In genomic region chr11:61615686-61616522, GRCm38 (mm10) we compare ENCODE assay signal across 9 mouse cellular contexts. TPM values are rescaled to one million over a fixed set of nuclear protein-coding genes. Genes with fewer than 3 reads are reported as not detected.
A peak's percentile ranks its signal among the peaks of the same experiment; 100 is the strongest.
DNase-seq lines count a peak whose midpoint lies in the region; ATAC-seq and TF ChIP-seq lines count a peak whose summit lies in the region.
"Had no signal": no experiment of that assay in that cellular context is flagged by ENCODE, and none has a peak within 500 bp of the region (broad histone marks: within the 10 kb centered on the region; RNA-seq: fewer than 3 reads in every experiment).

No protein-coding gene starts in this region.

- H3K27me3 ChIP-seq in Patski: no peaks in the 10 kb centered on the region
- no peaks in the 10 kb centered on the region for H3K27me3 ChIP-seq in intestine, embryonic 16.5 days (replicated peaks; ENCODE audit: control insufficient read depth, insufficient read depth, low read length)
- H3K27me3 ChIP-seq in midbrain, embryonic 12.5 days: 0 out of 2 replicates have a peak, but pooled peaks cover 8% of the 10 kb centered on the region

- H3K27ac ChIP-seq in intestine, embryonic 16.5 days (ENCODE audit: low read length): 0 out of 2 replicates have a peak overlapping the region, but pooled peaks have one; percentile 17
- H3K27ac ChIP-seq in midbrain, embryonic 12.5 days (replicated peaks): no peak overlapping the region

- H3K36me3 ChIP-seq in intestine, embryonic 16.5 days (ENCODE audit: control insufficient read depth, insufficient read depth, low read length): no peaks in the 10 kb centered on the region
- no peaks in the 10 kb centered on the region for H3K36me3 ChIP-seq in midbrain, embryonic 12.5 days

- WGBS in intestine, embryonic 16.5 days: 12% methylated on average over 21 of the region's 22 CpGs
- WGBS in midbrain, embryonic 12.5 days: 9% methylated on average over 19 of the region's 22 CpGs

- no peak overlapping the region for H3K4me3 ChIP-seq in intestine, embryonic 16.5 days (ENCODE audit: low read length)
- peak overlapping the region; percentile 12; the same call in 1 of the 2 replicates for H3K4me3 ChIP-seq in midbrain, embryonic 12.5 days
- H3K4me3 ChIP-seq: erythroblast, embryonic 14.5 days had no signal

- H3K9me3 ChIP-seq in intestine, embryonic 16.5 days (ENCODE audit: control insufficient read depth, low read length): no peaks in the 10 kb centered on the region
- no peaks in the 10 kb centered on the region for H3K9me3 ChIP-seq in midbrain, embryonic 12.5 days

- CTCF ChIA-PET in Patski (lab: Charles Lee): interaction anchor here (1.4 kb wide), 1 partner anchor 13 kb away, joined by 3 read pairs; no protein-coding TSS in a partner anchor

- peak; percentile 56 for ATAC-seq in Patski
- ATAC-seq in intestine, embryonic 16.5 days: peak; percentile 8; the same call in 1 of the 2 replicates
- ATAC-seq in midbrain, embryonic 12.5 days (ENCODE audit: low FRiP score, low read depth): no peak

- in situ Hi-C loops in Patski (cut with MboI; ENCODE audit: low pct_unique_long_range_greater_than_20kb): loop anchor here (5.0 kb wide), 2 partner anchors 109 to 199 kb away; partner anchors contain the start of gene B9d1

- H3K4me2 ChIP-seq in intestine, embryonic 16.5 days (ENCODE audit: low read depth, low read length): peak overlapping the region; percentile 31
- peak overlapping the region; percentile 43 for H3K4me2 ChIP-seq in midbrain, embryonic 12.5 days (replicated peaks)

- DNase-seq in adrenal gland, postnatal 10 days: peak; percentile 28
- no peak for DNase-seq in adrenal gland, postnatal 36 days
- no peak for DNase-seq in Patski (ENCODE audit: low read depth, low spot score)
- peak; percentile 10 for DNase-seq in forelimb bud, embryonic 11.5 days (ENCODE audit: low read depth, low spot score)
- DNase-seq in layer of hippocampus, adult 9-11 months: no peak
- DNase-seq in spleen, adult 18-20 months: no peak

- H3K4me1 ChIP-seq in intestine, embryonic 16.5 days (ENCODE audit: control insufficient read depth, insufficient read depth, low read length): peaks cover 13% of the 10 kb centered on the region
- H3K4me1 ChIP-seq in midbrain, embryonic 12.5 days: peaks cover 15% of the 10 kb centered on the region

- no peak for TF ChIP-seq CTCF in Patski (IDR thresholded peaks at IDR 0.05)

- H3K9ac ChIP-seq in intestine, embryonic 16.5 days (ENCODE audit: low read depth, low read length): peak overlapping the region; percentile 38
- H3K9ac ChIP-seq in midbrain, embryonic 12.5 days (replicated peaks): peak overlapping the region; percentile 41

- POLR2A ChIA-PET in Patski (lab: Charles Lee): interaction anchor here (0.6 to 1.7 kb wide), 7 partner anchors 17 to 146 kb away, joined by 3 to 6 read pairs (median 3); partner anchors contain the start of genes B9d1 and Prpsap2

RNA-seq across cellular contexts. Expression of gene Epn2, which starts 36.4 kb away (rescaled TPM):
- 10 to 100 TPM; 32.2 to 36.8 TPM for total RNA-seq in adrenal gland, postnatal 10 days (2021)
- 10 to 100 TPM; 23.0 to 25.7 TPM for total RNA-seq in adrenal gland, postnatal 36 days (2021)
- polyA plus RNA-seq in Patski (2021): 84.4 TPM
- polyA plus RNA-seq in intestine, embryonic 16.5 days (2015; fragmentation: Nextera tagmentation; extraction: Ambion mirVana): 13.9 and 15.6 TPM in 2 replicates
- 34.3 and 39.0 TPM in 2 replicates for polyA plus RNA-seq in midbrain, embryonic 12.5 days (2016; fragmentation: Nextera tagmentation; extraction: Ambion mirVana)
- polyA plus RNA-seq: erythroblast, embryonic 14.5 days had no signal

RNA-seq across cellular contexts. Expression of gene Grap, which starts 37.2 kb away (rescaled TPM):
- 10 to 100 TPM; 16.0 to 17.3 TPM for total RNA-seq in adrenal gland, postnatal 10 days (2021)
- 1 to 10 TPM; 7.9 to 8.9 TPM for total RNA-seq in adrenal gland, postnatal 36 days (2021)
- 0.12 TPM for polyA plus RNA-seq in Patski (2021)
- 7.2 and 8.6 TPM in 2 replicates for polyA plus RNA-seq in intestine, embryonic 16.5 days (2015; fragmentation: Nextera tagmentation; extraction: Ambion mirVana)
- polyA plus RNA-seq in midbrain, embryonic 12.5 days (2016; fragmentation: Nextera tagmentation; extraction: Ambion mirVana): 7.8 and 8.4 TPM in 2 replicates

Comparison
In these comparisons a context has a peak if more than half of its experiments do, and no peak if none do; other contexts are left out.
1. DNase-seq: peak in adrenal gland, postnatal 10 days (single experiment) and forelimb bud, embryonic 11.5 days (single experiment); none in adrenal gland, postnatal 36 days (0 of 2), Patski (single experiment), layer of hippocampus, adult 9-11 months (single experiment) and spleen, adult 18-20 months (0 of 2).